Mouse (Mus musculus) testis, postnatal 10 days (tissue): ENCODE results near the gene Thoc2.
A peak's percentile ranks its signal among the peaks of the same experiment; 100 is the strongest.
"Not testable (repeated sequence)": the region's sequence is repeated elsewhere in the genome, so short reads cannot be mapped to it uniquely, and the experiment has no call there.

Experiments used
- DNase-seq: peaks from one replicate; pipeline ENCODE4 v3.0.0; 2021; ENCODE audit warnings: low spot score

Gene Thoc2

GRCm38 (mm10) chrX:41920574-41920973 lies at the start of gene Thoc2:
Gene Thoc2, minus strand, starts transcription at chrX:41920674.
- DNase-seq: no peak

GRCm38 (mm10) chrX:41970096-41970495 lies 49.6 kb upstream of the Thoc2 start:
- DNase-seq: no peak

- DNase-seq: no peak
These were observed 48.9 kb upstream of the Thoc2 start for GRCm38 (mm10) chrX:41969341-41969740.

- DNase-seq: peak; percentile 43
These were observed 36.7 kb upstream of the Thoc2 start for GRCm38 (mm10) chrX:41957161-41957560.

- DNase-seq: no peak
These were observed 21.4 kb upstream of the Thoc2 start for GRCm38 (mm10) chrX:41941840-41942239.

GRCm38 (mm10) chrX:41931821-41932220 lies 11.3 kb upstream of the Thoc2 start:
- DNase-seq: not testable (repeated sequence)

- DNase-seq: no peak
These were observed 4.2 kb upstream of the Thoc2 start for GRCm38 (mm10) chrX:41924708-41925107.

GRCm38 (mm10) chrX:41912061-41912401 lies 8.4 kb downstream of the Thoc2 start:
- no peak for DNase-seq

- DNase-seq: peak; percentile 88
These were observed 8.9 kb downstream of the Thoc2 start for GRCm38 (mm10) chrX:41911390-41912060.

GRCm38 (mm10) chrX:41910981-41911380 lies 9.5 kb downstream of the Thoc2 start:
- DNase-seq: peak; percentile 41

GRCm38 (mm10) chrX:41910471-41910870 lies 10.0 kb downstream of the Thoc2 start:
- DNase-seq: no peak

GRCm38 (mm10) chrX:41884759-41885505 lies 35.5 kb downstream of the Thoc2 start:
- DNase-seq: no peak

GRCm38 (mm10) chrX:41876581-41876980 lies 43.9 kb downstream of the Thoc2 start:
- DNase-seq: no peak

- DNase-seq: no peak
These were observed 82.7 kb downstream of the Thoc2 start for GRCm38 (mm10) chrX:41837823-41838222.

- no peak for DNase-seq
These were observed 114.9 kb downstream of the Thoc2 start for GRCm38 (mm10) chrX:41805592-41805991.

- DNase-seq: no peak
These were observed 127.2 kb downstream of the Thoc2 start for GRCm38 (mm10) chrX:41793303-41793702.
